Mouse (Mus musculus) forebrain, embryonic 11.5 days (tissue): ENCODE results near the gene Zranb1. TPM values are rescaled to one million over a fixed set of nuclear protein-coding genes. Genes with fewer than 3 reads are reported as not detected.
A peak's percentile ranks its signal among the peaks of the same experiment; 100 is the strongest.

Experiments
- ATAC-seq: fragments of 200-750 bp; cut with Nextera tagmentation; replicated peaks from 2 replicates; pipeline ENCODE4 v1.8.0; 2017; ENCODE audit warnings: moderate TSS enrichment; ENCODE audit not compliant: low FRiP score
- DNase-seq: peaks from one replicate; pipeline ENCODE4 v3.0.0-alpha.2; 2017; ENCODE audit warnings: low spot score
- H3K27ac ChIP-seq: fragments of 300-500 bp; sonication (generic); 2 replicates; pipeline ENCODE4 v1.5.1; 2014; ENCODE audit warnings: low read depth, low read length
- H3K27me3 ChIP-seq: fragments of 300-500 bp; sonication (generic); 2 replicates; pipeline ENCODE4 v1.6.1; 2014; ENCODE audit warnings: mild to moderate bottlenecking, low read length, mixed read lengths; ENCODE audit not compliant: control insufficient read depth, insufficient read depth
- H3K36me3 ChIP-seq: fragments of 300-500 bp; sonication (generic); 2 replicates; pipeline ENCODE4 v1.6.1; 2014; ENCODE audit warnings: mild to moderate bottlenecking, low read length, moderate library complexity, mixed read lengths; ENCODE audit not compliant: control insufficient read depth, insufficient read depth
- H3K4me1 ChIP-seq: fragments of 300-500 bp; sonication (generic); replicated peaks from 2 replicates; pipeline ENCODE4 v1.6.1; 2014; ENCODE audit warnings: low read length, mixed read lengths; ENCODE audit not compliant: control insufficient read depth, insufficient read depth
- H3K4me2 ChIP-seq: fragments of 300-500 bp; sonication (generic); 2 replicates; pipeline ENCODE4 v1.6.1; 2014; ENCODE audit warnings: low read depth, mild to moderate bottlenecking, low read length, moderate library complexity, mixed read lengths; ENCODE audit not compliant: severe bottlenecking
- H3K4me3 ChIP-seq: fragments of 300-500 bp; sonication (generic); 2 replicates; pipeline ENCODE4 v1.5.1; 2014; ENCODE audit warnings: low read depth, low read length
- H3K9ac ChIP-seq: fragments of 300-500 bp; sonication (generic); 2 replicates; pipeline ENCODE4 v1.6.1; 2014; ENCODE audit warnings: low read length
- H3K9me3 ChIP-seq: fragments of 300-500 bp; sonication (generic); 2 replicates; pipeline ENCODE4 v1.6.1; 2016; ENCODE audit warnings: low read length, mixed read lengths; ENCODE audit not compliant: control insufficient read depth
- WGBS: fragments of 180-500 bp; shearing (Covaris S2); extraction: QIAGEN DNeasy Blood & Tissue Kit; methylation state at CpG from one replicate; pipeline ENCODE4 v1.1.7; 2014; 5-methylcytosine and 5-hydroxymethylcytosine counted together
- polyA plus RNA-seq: library from polyadenylated mRNA; unstranded; fragments of >200 nt; fragmentation: Nextera tagmentation; extraction: Ambion mirVana; gene quantifications from 2 replicates; pipeline ENCODE4 v1.2.1, GENCODE M21; 2014

Gene Zranb1
- polyA plus RNA-seq, 1 experiment from 2014 or later: 18.1 TPM

- DNase-seq (no peak), ATAC-seq (no peak)
- no peaks in the 10 kb centered on the region for H3K9me3 ChIP-seq
- H3K4me1 ChIP-seq: peaks cover 28% of the 10 kb centered on the region
- no peak overlapping the region for H3K27ac ChIP-seq
- 28% methylated on average over 6 of the region's 6 CpGs for WGBS
- H3K4me3 ChIP-seq: no peak overlapping the region
- H3K36me3 ChIP-seq: no peaks in the 10 kb centered on the region
- no peaks in the 10 kb centered on the region for H3K27me3 ChIP-seq
- H3K9ac ChIP-seq: no peak overlapping the region
- H3K4me2 ChIP-seq: no peak overlapping the region
Measured at GRCm38 (mm10) chr7:133019481-133020020, 88.6 kb downstream of the Zranb1 start.

GRCm38 (mm10) chr7:133024694-133025093 lies 93.8 kb downstream of the Zranb1 start:
- Histone ChIP-seq H3K4me1 (peaks cover 15% of the 10 kb centered on the region), H3K9me3 (no peaks in the 10 kb centered on the region), H3K9ac (no peak overlapping the region), H3K36me3 (no peaks in the 10 kb centered on the region), H3K27ac (no peak overlapping the region), H3K4me3 (no peak overlapping the region), H3K27me3 (no peaks in the 10 kb centered on the region), H3K4me2 (no peak overlapping the region)
- ATAC-seq (no peak), DNase-seq (no peak)
- WGBS: 79% methylated on average over 1 of the region's 1 CpGs

- no peak for DNase-seq
- Histone ChIP-seq H3K36me3 (no peaks in the 10 kb centered on the region), H3K4me3 (no peak overlapping the region), H3K27me3 (no peaks in the 10 kb centered on the region), H3K27ac (no peak overlapping the region), H3K9me3 (no peaks in the 10 kb centered on the region), H3K9ac (no peak overlapping the region), H3K4me2 (no peak overlapping the region), H3K4me1 (peaks cover 8% of the 10 kb centered on the region; the same call in 1 of the 2 replicates)
- 94% methylated on average over 4 of the region's 4 CpGs for WGBS
- no peak for ATAC-seq
Measured at GRCm38 (mm10) chr7:133027930-133028329, 97.0 kb downstream of the Zranb1 start.

- DNase-seq (no peak), ATAC-seq (no peak)
- Histone ChIP-seq H3K4me1 (peaks cover 14% of the 10 kb centered on the region; the same call in 1 of the 2 replicates), H3K27ac (no peak overlapping the region), H3K27me3 (no peaks in the 10 kb centered on the region), H3K4me3 (no peak overlapping the region), H3K36me3 (no peaks in the 10 kb centered on the region), H3K9me3 (no peaks in the 10 kb centered on the region), H3K4me2 (no peak overlapping the region), H3K9ac (no peak overlapping the region)
- WGBS: 93% methylated on average over 8 of the region's 8 CpGs
Measured at GRCm38 (mm10) chr7:133029004-133029403, 98.1 kb downstream of the Zranb1 start.

- Histone ChIP-seq H3K36me3 (no peaks in the 10 kb centered on the region), H3K27me3 (no peaks in the 10 kb centered on the region), H3K4me1 (peaks cover 14% of the 10 kb centered on the region; the same call in 1 of the 2 replicates), H3K9ac (no peak overlapping the region), H3K9me3 (no peaks in the 10 kb centered on the region), H3K4me3 (no peak overlapping the region), H3K27ac (no peak overlapping the region), H3K4me2 (no peak overlapping the region)
- ATAC-seq: no peak
- no peak for DNase-seq
- WGBS: 77% methylated on average over 8 of the region's 8 CpGs
Measured at GRCm38 (mm10) chr7:133029496-133030047, 98.6 kb downstream of the Zranb1 start.

GRCm38 (mm10) chr7:133032589-133033203 lies 101.8 kb downstream of the Zranb1 start:
- ATAC-seq (peak; percentile 61), DNase-seq (peak; percentile 79)
- no peak overlapping the region for H3K4me2 ChIP-seq
- no peaks in the 10 kb centered on the region for H3K9me3 ChIP-seq
- H3K27ac ChIP-seq: no peak overlapping the region
- no peak overlapping the region for H3K9ac ChIP-seq
- H3K27me3 ChIP-seq: no peaks in the 10 kb centered on the region
- peaks cover 16% of the 10 kb centered on the region for H3K4me1 ChIP-seq
- 43% methylated on average over 9 of the region's 9 CpGs for WGBS
- H3K36me3 ChIP-seq: no peaks in the 10 kb centered on the region
- H3K4me3 ChIP-seq: no peak overlapping the region

GRCm38 (mm10) chr7:133035901-133036300 lies 105.0 kb downstream of the Zranb1 start:
- peaks cover 16% of the 10 kb centered on the region for H3K4me1 ChIP-seq
- no peaks in the 10 kb centered on the region for H3K9me3 ChIP-seq
- H3K9ac ChIP-seq: no peak overlapping the region
- no peak for ATAC-seq
- no peaks in the 10 kb centered on the region for H3K27me3 ChIP-seq
- H3K4me3 ChIP-seq: no peak overlapping the region
- H3K36me3 ChIP-seq: no peaks in the 10 kb centered on the region
- H3K27ac ChIP-seq: no peak overlapping the region
- no peak for DNase-seq
- no peak overlapping the region for H3K4me2 ChIP-seq
